Mouse (Mus musculus) thymus, postnatal 25 days (tissue): ENCODE results near the gene Slc22a17.

Source experiments
- DNase-seq: peaks from one replicate; pipeline ENCODE4 v3.0.0; 2022

Gene Slc22a17

DNA sequence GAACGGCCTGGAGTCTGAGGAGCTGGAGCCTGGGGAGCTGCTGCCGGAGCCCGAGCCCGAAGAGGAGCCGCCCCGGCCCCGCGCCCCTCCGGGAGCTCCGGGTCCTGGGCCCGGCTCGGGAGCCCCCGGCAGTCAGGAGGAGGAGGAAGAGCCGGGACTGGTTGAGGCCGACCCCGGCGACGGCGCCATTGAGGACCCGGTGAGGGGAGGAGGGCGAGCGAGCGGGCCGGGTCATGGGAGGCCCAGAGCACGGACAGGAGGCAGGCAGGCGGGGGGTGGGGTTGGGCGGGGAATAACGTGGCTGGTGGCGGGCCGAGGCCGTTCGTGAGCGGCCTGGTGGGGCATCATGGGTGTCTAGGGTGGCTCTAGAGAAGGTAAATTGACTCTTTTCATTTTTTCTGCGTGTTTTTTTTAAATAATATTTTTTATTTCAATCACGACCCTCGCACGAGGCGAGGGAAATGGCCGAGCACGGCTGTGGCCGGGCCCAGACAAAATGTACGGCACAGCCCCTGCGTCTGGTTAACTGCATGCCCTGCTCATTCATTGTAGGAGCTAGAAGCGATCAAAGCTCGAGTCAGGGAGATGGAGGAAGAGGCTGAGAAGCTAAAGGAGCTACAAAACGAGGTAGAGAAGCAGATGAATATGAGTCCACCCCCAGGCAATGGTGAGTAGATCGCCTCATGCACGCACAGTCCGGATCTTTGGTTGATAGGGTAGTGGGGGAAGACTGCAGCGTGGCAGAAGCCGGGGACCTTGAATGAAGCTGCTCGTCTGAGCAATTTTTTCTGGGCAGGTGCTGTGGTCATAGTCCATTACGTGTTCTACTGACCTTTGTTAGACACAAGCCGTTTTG lies 18.4 kb downstream of the Slc22a17 start:
- DNase-seq: peak; percentile 66

GRCm38 (mm10) chr14:54893651-54894181 lies 19.2 kb downstream of the Slc22a17 start:
- peak; percentile 97 for DNase-seq

- DNase-seq: no peak
Measured at GRCm38 (mm10) chr14:54892200-54892599, 20.7 kb downstream of the Slc22a17 start, which contains the start of gene Pabpn1. Pabpn1 (plus strand) TSS chr14:54892500.

GRCm38 (mm10) chr14:54885309-54885708 lies 27.6 kb downstream of the Slc22a17 start:
- DNase-seq: no peak

DNA sequence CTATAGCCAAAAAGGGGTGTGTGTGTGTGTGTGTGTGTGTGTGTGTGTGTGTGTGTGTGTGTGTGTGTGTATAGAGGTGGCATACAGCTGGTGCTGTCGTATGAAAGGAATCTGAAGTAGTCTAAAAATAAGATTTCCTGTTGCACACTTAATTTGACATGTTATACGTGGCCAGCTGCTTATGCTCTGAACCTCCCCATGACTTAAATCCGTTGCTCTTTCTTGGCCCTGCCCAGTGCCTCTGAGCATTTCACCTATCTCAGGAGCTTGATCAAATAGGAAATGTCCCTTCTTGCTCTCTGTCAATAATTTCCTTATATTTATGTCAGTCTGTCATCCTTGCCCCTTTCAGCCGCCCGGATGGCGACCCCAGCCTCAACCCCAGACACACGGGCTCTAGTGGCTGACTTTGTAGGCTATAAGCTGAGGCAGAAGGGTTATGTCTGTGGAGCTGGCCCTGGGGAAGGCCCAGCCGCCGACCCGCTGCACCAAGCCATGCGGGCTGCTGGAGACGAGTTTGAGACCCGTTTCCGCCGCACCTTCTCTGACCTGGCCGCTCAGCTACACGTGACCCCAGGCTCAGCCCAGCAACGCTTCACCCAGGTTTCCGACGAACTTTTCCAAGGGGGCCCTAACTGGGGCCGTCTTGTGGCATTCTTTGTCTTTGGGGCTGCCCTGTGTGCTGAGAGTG lies 28.8 kb downstream of the Slc22a17 start:
- no peak for DNase-seq

- DNase-seq: peak; percentile 18
Measured at GRCm38 (mm10) chr14:54883154-54884021, 29.5 kb downstream of the Slc22a17 start, which contains the start of the genes Bcl2l2 and Gm20521. Bcl2l2 (plus strand) TSS chr14:54883377. Gm20521 (plus strand) TSS chr14:54883441.

- peak; percentile 68 for DNase-seq
Measured at GRCm38 (mm10) chr14:54877048-54877715, 35.8 kb downstream of the Slc22a17 start, which contains the start of gene Ppp1r3e. Ppp1r3e (minus strand) TSS chr14:54877550.

- peak; percentile 83 for DNase-seq
Measured at GRCm38 (mm10) chr14:54876539-54877047, 36.3 kb downstream of the Slc22a17 start.

DNA sequence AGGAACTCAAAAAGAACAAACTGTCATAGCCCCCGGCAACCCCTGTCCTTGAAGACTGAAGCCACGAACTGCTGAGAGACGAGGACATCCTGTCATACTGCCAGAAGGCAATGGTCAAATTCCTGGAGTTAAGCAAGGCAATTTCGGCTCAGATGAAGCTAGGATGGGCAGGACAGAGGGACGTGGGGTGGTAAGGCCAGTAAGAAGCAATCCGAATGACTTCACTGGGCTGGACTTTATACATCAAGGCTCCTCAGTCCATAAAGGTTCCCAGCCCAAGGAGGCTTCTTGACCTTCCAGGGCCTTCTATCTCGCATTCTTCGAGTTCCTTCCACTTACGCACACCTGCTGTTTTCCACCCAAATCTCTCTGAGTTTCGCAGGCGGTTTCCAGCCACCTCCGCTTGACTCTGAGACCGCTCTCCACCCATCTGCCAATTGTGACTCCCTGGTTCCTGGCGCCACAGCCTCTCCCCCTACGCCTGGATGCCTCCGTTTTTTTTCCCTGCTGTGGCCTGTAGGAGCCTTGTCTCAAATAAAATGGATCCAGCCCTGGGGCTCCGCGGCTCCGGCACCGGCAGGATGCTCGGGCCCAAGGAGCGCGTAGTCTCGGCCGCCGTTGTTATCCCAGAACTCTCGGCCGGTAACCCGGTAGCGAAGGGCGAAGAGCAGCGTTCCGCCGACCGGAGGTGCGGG lies 36.9 kb downstream of the Slc22a17 start:
- no peak for DNase-seq

DNA sequence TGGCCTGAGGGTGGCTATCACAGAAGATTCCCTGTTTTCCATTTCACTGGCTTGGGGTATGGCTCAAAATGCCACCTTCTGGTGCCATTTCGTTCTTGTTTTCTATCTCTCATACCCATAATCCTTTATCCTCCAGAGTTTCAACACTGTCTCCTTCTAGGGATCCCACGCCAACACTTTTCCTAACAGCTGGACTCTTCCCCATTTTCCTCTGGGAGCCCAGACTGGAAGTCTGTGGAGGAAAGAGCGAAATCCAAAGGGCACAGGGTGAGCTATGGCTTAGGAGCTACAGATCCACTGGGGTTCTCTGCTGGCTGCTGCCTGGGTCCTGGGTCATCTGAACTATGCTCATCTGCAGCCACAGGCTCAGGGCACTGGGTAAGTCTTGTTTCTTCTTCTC lies 38.8 kb downstream of the Slc22a17 start:
- DNase-seq: no peak

- DNase-seq: no peak
Measured at GRCm38 (mm10) chr14:54870861-54871260, 42.1 kb downstream of the Slc22a17 start, which contains the start of gene Homez. Homez (minus strand) TSS chr14:54870961.

DNA sequence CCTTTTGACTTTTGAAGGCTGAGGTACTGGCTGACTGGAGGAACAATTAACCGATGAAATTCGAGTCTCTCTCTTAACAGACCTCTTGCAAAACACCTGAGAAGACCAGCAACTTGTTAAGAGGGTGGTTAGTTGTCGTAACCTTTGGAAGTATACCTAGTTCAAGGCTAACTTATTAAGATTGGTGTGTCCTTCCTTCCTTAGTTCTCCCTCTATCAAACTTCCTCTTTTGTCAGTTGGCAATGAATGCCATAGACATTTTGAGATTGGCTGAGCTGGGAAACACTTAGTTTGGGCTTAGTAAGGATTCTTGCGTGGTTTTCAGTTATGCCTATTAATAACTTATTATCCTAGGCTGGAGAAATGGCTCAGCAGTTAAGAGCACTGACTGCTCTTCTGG lies 44.9 kb downstream of the Slc22a17 start:
- no peak for DNase-seq

GRCm38 (mm10) chr14:54866936-54867335 lies 46.0 kb downstream of the Slc22a17 start:
- peak; percentile 53 for DNase-seq

GRCm38 (mm10) chr14:54866268-54866667 lies 46.7 kb downstream of the Slc22a17 start:
- DNase-seq: no peak

- no peak for DNase-seq
Measured at GRCm38 (mm10) chr14:54865626-54866025, 47.3 kb downstream of the Slc22a17 start.

GRCm38 (mm10) chr14:54864313-54865036 lies 48.5 kb downstream of the Slc22a17 start:
- peak; percentile 13 for DNase-seq

DNA sequence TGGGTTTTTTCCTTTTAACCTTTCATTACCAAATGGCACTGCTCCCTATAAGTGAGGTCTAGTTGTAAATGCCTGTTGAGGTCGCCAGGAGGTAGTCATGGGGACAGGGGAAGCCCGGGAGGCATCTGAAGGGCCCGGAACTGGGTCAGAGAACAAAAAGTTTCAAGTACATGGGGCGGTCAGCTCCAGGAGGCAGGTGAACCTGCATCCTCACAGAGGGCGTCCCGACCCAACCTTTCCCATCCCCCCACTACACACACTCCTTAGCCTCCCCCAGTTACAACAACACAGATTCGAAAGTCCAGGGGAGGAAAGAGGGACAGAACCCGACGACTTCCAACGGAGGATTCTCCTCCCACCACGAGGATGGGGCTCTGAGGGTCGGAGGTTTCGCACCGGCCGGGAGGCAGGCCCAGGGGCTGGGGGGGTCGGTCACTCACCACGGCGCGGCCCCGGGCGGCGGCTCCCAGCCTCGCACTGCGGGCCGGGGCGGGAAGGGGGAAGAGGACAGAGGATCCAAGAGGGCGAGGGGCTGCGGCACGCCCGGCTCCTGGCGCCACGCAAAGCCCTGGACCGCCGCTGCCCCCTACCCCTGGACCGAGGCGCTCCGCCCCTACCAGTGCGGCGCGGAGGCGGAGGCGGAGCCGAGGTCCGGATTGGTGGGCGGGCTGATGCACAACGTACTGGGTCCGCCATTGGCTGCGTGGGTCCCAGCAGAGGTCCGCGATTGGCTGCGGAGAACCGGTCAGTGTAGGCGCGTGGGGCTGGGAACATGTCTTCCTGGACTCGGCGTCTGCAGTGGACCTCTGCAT lies 49.2 kb downstream of the Slc22a17 start:
- peak; percentile 83 for DNase-seq

GRCm38 (mm10) chr14:54860511-54860910 lies 52.4 kb downstream of the Slc22a17 start:
- DNase-seq: peak; percentile 68

- DNase-seq: no peak
Measured at GRCm38 (mm10) chr14:54857891-54858290, 55.0 kb downstream of the Slc22a17 start.
